Comparison of ENCODE assay signal across 10 mouse cellular contexts in the genomic region with DNA sequence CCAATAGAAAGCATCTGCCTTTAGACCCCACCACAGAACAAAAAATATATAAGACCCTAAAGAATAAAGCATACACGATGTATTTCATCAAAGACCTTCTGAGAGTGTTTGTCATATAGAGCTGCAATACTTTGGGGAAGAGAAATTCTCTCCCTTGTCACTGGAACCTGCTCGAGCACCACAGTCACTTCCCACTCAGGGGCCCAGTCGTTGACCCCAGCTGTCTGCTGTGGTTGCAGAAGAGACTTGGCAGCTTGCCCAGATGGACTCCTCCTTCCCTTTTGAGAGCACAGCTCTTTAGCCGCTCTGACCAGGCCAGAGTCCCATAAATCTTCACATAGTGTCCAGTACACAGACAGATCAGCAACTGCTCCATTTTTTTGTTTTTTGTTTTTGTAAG. TPM values are rescaled to one million over a fixed set of nuclear protein-coding genes. Genes with fewer than 3 reads are reported as not detected.
A peak's percentile ranks its signal among the peaks of the same experiment; 100 is the strongest.
DNase-seq lines count a peak whose midpoint lies in the region; ATAC-seq lines count a peak whose summit lies in the region.
"Had no signal": no experiment of that assay in that cellular context is flagged by ENCODE, and none has a peak within 500 bp of the region (broad histone marks: within the 10 kb centered on the region; RNA-seq: fewer than 3 reads in every experiment).

No protein-coding gene starts in this region.

- no peak overlapping the region for H3K9ac ChIP-seq in midbrain, embryonic 14.5 days (replicated peaks; ENCODE audit: low read length)
- no peak overlapping the region for H3K9ac ChIP-seq in midbrain, embryonic 15.5 days

- DNase-seq in midbrain, embryonic 14.5 days = peak; percentile 50
- DNase-seq in adrenal gland, postnatal 10 days = peak; percentile 75
- DNase-seq in heart, adult 8-10 months (ENCODE audit: low spot score) = peak; percentile 67
- peak; percentile 90 for DNase-seq in kidney, postnatal 14 days
- peak; percentile 71 to 76 for DNase-seq in lung, adult 18-20 months
- DNase-seq in retina, postnatal 7 days (ENCODE audit: low read depth, low spot score) = peak; percentile 8
- no peak for DNase-seq in c-Kit-positive CD71-positive TER-119-positive erythroid progenitor cells, embryonic 14.5 days (ENCODE audit: low spot score)

- 47% methylated on average over 4 of the region's 4 CpGs for WGBS in midbrain, embryonic 14.5 days
- 34% methylated on average over 4 of the region's 4 CpGs for WGBS in midbrain, embryonic 15.5 days

- H3K27ac ChIP-seq in midbrain, embryonic 14.5 days (replicated peaks; ENCODE audit: low read depth, low read length) = no peak overlapping the region
- H3K27ac ChIP-seq in midbrain, embryonic 15.5 days = no peak overlapping the region

- H3K9me3 ChIP-seq in midbrain, embryonic 14.5 days (ENCODE audit: control insufficient read depth, low read length) = no peaks in the 10 kb centered on the region
- no peaks in the 10 kb centered on the region for H3K9me3 ChIP-seq in midbrain, embryonic 15.5 days

- ATAC-seq in midbrain, embryonic 14.5 days (ENCODE audit: low FRiP score, low TSS enrichment) = no peak
- ATAC-seq in midbrain, embryonic 15.5 days (replicated peaks) = no peak

- no peaks in the 10 kb centered on the region for H3K4me1 ChIP-seq in midbrain, embryonic 14.5 days (ENCODE audit: control insufficient read depth, insufficient read depth, low read length)
- H3K4me1 ChIP-seq in midbrain, embryonic 15.5 days = no peaks in the 10 kb centered on the region

- H3K27me3 ChIP-seq in midbrain, embryonic 14.5 days (ENCODE audit: control insufficient read depth, insufficient read depth, low read length) = no peaks in the 10 kb centered on the region
- no peaks in the 10 kb centered on the region for H3K27me3 ChIP-seq in midbrain, embryonic 15.5 days (replicated peaks)

- no peak overlapping the region for H3K4me2 ChIP-seq in midbrain, embryonic 14.5 days (ENCODE audit: low read length)
- H3K4me2 ChIP-seq in midbrain, embryonic 15.5 days = no peak overlapping the region

- H3K4me3 ChIP-seq in midbrain, embryonic 14.5 days (replicated peaks; ENCODE audit: low read depth, low read length) = no peak overlapping the region
- no peak overlapping the region for H3K4me3 ChIP-seq in midbrain, embryonic 15.5 days

- no peaks in the 10 kb centered on the region for H3K36me3 ChIP-seq in midbrain, embryonic 14.5 days (ENCODE audit: control insufficient read depth, insufficient read depth, low read length)
- no peaks in the 10 kb centered on the region for H3K36me3 ChIP-seq in midbrain, embryonic 15.5 days (replicated peaks)

RNA-seq across cellular contexts. Expression of a gene that starts 15.9 kb away (rescaled TPM):
- not detected in 2 replicates for polyA plus RNA-seq in midbrain, embryonic 14.5 days (2014; fragmentation: Nextera tagmentation; extraction: Ambion mirVana)
- not detected in 2 replicates for polyA plus RNA-seq in midbrain, embryonic 15.5 days (2015; fragmentation: Nextera tagmentation; extraction: Ambion mirVana)
- total RNA-seq in adrenal gland, postnatal 10 days (2021) = under 1 TPM; 0.33 to 0.42 TPM
- total RNA-seq in heart, adult 8-10 months (2022) = not detected
- polyA plus RNA-seq: cerebellum, adult 2 months; limb, embryonic 11.5 days had no signal

RNA-seq across cellular contexts. Expression of a gene that starts 59.5 kb away (rescaled TPM):
- not detected in 2 replicates for polyA plus RNA-seq in midbrain, embryonic 14.5 days (2014; fragmentation: Nextera tagmentation; extraction: Ambion mirVana)
- polyA plus RNA-seq in midbrain, embryonic 15.5 days (2015; fragmentation: Nextera tagmentation; extraction: Ambion mirVana) = not detected in 2 replicates
- not detected for total RNA-seq in adrenal gland, postnatal 10 days (2021)
- total RNA-seq in heart, adult 8-10 months (2022) = not detected
- polyA plus RNA-seq: cerebellum, adult 2 months; limb, embryonic 11.5 days had no signal
